Mouse (Mus musculus) c-Kit-positive CD71-positive TER-119-negative erythroid progenitor cells, embryonic 14.5 days (primary cell): ENCODE measurements around the gene Hist1h4h.
A peak's percentile ranks its signal among the peaks of the same experiment; 100 is the strongest.
"Not testable (repeated sequence)": the region's sequence is repeated elsewhere in the genome, so short reads cannot be mapped to it uniquely, and the experiment has no call there.

Source experiments
- DNase-seq: peaks from one replicate; pipeline ENCODE4 v3.0.0-alpha.2; 2013; ENCODE audit warnings: low read depth

The Hist1h4h gene

DNA sequence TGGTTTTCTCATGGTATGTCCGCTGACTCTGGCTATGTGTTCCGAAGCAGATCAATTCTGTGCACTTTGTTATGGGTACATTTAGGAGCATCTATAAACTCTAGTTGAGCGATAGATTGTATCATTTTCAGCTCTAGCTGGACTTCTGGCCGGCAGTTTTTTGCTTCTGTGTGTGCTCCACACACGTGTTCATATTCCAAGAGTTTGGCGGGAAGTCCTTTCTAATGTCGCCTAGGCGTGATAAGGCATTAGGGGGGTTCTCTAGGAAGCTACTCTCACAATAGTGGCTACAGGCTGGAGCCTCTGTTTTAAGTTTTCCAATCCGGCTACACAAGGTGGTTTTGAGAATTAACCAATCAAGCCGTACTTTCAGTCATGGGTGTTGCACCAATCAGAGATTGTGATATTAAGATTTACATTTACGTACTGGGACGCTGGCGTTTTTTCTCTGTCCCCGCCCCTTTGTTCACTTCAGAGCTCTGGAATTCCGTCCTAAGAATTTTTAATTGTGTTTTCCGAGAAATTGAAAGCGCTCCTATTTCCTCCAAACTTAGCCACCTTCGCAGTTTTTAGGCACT lies 25.1 kb downstream of the Hist1h4h start:
- DNase-seq: no peak

GRCm38 (mm10) chr13:23556906-23557305 lies 26.1 kb downstream of the Hist1h4h start:
- DNase-seq: no peak

- not testable (repeated sequence) for DNase-seq
These were observed 29.8 kb downstream of the Hist1h4h start for GRCm38 (mm10) chr13:23560699-23561098.

- not testable (repeated sequence) for DNase-seq
These were observed 30.7 kb downstream of the Hist1h4h start for GRCm38 (mm10) chr13:23561531-23561882.

DNA sequence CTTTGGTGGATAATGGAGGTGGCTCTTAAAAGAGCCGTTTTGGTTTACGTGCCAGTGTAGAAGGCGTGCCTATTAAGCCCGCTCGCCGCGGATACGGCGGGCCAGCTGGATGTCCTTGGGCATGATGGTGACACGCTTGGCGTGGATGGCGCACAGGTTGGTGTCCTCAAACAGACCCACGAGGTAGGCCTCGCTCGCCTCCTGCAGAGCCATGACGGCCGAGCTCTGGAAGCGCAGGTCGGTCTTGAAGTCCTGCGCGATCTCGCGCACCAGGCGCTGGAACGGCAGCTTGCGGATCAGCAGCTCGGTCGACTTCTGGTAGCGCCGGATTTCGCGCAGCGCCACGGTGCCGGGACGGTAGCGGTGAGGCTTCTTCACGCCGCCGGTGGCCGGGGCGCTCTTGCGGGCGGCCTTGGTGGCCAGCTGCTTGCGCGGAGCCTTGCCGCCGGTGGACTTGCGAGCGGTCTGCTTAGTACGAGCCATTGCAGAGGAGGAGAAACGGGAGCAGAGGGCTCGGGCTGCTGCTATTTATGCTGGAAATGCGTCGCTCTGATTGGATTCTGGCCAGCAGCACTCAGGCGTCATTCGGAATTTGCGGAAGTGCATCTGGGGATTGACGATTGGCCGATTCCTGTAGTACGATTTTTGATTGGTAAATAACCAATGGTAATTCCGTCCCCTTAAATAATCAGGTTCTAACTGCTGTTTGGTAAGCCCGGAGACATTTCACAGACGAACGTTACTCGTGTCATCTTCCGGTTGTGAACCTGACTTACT lies 31.2 kb downstream of the Hist1h4h start, which contains the start of gene Hist1h3e:
Hist1h3e (minus strand) TSS at position 487 of the 777 bp plus-strand sequence.
- peak; percentile 90 for DNase-seq

DNA sequence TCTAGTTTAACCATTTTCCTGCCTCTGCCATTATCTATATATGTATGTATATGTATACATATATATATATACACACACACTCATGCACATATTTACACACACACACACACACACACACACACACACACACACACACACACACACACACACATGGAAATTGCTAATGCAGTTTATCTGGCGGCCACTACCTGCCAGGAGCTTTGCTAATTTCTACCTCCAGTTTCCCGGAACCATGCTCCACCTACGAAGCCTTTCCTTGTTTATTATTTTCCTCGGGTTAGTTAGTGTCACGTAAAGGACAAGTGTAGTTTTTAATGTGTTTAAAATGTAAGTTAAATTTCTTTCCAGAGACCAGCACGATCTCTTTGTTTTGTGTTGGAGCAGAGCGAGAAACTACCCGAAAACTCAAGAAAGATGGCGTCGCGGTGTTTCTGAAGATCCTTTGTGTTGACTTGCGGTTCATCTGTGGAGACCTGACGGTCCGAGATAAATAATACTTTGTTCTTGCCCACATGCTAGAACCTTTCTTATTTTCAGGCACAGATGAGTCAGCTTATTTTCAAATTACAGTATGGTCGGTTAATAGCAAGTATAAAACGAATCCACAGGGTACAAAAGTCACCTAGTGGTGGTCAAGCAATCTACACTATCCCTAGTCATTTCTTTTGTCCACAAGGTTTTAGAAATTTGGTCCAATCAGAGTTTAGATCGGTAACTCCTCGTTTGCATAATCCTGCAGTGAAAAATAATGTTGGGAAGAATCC lies 32.0 kb downstream of the Hist1h4h start:
- peak; percentile 68 for DNase-seq

DNA sequence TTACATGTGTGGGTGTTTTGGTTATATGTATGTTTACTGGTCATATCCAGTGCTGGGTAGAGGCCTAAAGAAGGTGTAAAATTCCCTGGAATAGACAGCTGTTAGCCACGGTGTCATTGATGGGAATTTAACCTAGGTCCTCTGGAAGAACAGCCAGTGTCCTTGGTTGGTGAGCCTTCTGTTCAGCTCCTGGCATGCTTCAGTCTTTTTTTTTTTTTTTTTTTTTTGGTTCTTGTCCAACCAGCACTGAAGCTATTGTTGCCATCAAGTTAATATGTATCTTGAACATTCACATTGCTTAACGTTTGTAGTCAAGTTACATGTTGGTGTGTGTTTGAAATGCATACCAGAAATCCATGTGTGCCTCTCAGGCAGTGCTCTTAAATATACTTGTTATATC lies 33.6 kb downstream of the Hist1h4h start:
- DNase-seq: no peak

- peak; percentile 51 for DNase-seq
These were observed 39.6 kb downstream of the Hist1h4h start for GRCm38 (mm10) chr13:23570261-23571021.

GRCm38 (mm10) chr13:23571022-23571503 lies 40.2 kb downstream of the Hist1h4h start, which contains the start of the genes Hist1h2ae and Hist1h2bg:
Hist1h2ae (minus strand) TSS chr13:23571220.
Hist1h2bg (plus strand) TSS chr13:23571396.
- no peak for DNase-seq

DNA sequence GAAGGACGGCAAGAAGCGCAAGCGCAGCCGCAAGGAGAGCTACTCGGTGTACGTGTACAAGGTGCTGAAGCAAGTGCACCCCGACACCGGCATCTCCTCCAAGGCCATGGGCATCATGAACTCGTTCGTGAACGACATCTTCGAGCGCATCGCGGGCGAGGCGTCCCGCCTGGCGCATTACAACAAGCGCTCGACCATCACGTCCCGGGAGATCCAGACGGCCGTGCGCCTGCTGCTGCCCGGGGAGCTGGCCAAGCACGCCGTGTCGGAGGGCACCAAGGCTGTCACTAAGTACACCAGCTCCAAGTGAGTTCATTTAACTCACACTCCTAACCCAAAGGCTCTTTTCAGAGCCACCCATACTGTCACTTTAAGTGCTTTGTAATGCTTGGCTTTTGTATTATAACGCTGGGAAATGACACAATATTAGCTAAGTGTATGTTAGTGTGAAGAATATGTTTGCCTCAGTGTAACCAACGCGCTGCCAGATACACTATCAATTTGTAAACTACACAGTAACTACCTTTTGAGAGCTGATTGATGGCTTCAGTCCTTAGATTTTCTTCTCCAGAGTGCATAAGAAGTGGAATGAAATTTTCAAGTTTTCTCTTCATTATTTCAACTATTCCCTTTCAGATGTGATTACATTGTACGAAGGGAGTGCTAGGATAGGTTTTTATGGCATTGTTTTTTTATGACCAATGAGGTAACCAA lies 40.8 kb downstream of the Hist1h4h start:
- DNase-seq: not testable (repeated sequence)

GRCm38 (mm10) chr13:23572218-23573033 lies 41.6 kb downstream of the Hist1h4h start:
- no peak for DNase-seq

- DNase-seq: not testable (repeated sequence)
These were observed 42.4 kb downstream of the Hist1h4h start for GRCm38 (mm10) chr13:23573034-23573897.

GRCm38 (mm10) chr13:23573898-23574524 lies 43.2 kb downstream of the Hist1h4h start, which contains the start of the genes Hist1h2bf and Hist1h2ad:
Hist1h2bf (minus strand) TSS chr13:23574196.
Hist1h2ad (plus strand) TSS chr13:23574381.
- DNase-seq: peak; percentile 96

GRCm38 (mm10) chr13:23574546-23575170 lies 43.8 kb downstream of the Hist1h4h start:
- not testable (repeated sequence) for DNase-seq

- no peak for DNase-seq
These were observed 44.5 kb downstream of the Hist1h4h start, which contains the start of gene Hist1h3d for GRCm38 (mm10) chr13:23575271-23575851. Hist1h3d (plus strand) TSS chr13:23575763.

- DNase-seq: not testable (repeated sequence)
These were observed 45.0 kb downstream of the Hist1h4h start for GRCm38 (mm10) chr13:23575864-23576313.

DNA sequence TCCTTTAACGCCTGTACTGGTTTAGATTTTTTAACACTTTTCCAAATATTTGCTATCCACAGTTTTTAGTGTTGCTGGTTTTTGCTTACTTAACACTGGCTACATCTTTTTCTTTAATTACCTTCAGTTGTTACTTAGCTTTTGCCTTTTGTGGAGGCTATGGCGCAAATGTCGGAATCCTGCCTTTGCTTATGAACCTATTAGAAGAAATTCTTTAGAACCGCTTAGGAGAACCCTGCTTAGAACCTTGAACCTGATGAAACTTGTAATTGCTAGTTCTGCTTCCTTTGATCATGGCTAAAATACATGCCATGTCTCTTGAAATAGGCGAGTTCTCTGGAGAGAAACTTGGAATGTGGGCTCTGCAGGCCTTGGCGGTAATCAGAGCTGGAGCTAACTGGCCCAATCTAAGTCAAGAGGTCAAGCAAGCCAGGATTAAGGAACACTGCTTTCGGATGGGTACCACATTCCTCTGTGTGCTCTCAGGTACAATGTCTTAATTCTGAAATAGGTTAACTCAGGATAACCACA lies 45.6 kb downstream of the Hist1h4h start:
- no peak for DNase-seq
